Mouse (Mus musculus) liver, embryonic 11.5 days (tissue): ENCODE results near the gene Perm1. TPM values are rescaled to one million over a fixed set of nuclear protein-coding genes. Genes with fewer than 3 reads are reported as not detected.

Source experiments
- ATAC-seq: fragments of 200-750 bp; cut with Nextera tagmentation; replicated peaks from 2 replicates; pipeline ENCODE4 v1.8.0; 2017; ENCODE audit warnings: moderate number of reproducible peaks, mild to moderate bottlenecking, moderate TSS enrichment, moderate library complexity; ENCODE audit not compliant: low FRiP score
- DNase-seq: peaks from one replicate; pipeline ENCODE4 v3.0.0-alpha.2; 2017; ENCODE audit warnings: low spot score
- H3K27ac ChIP-seq: fragments of 300-500 bp; sonication (generic); 2 replicates; pipeline ENCODE4 v1.5.1; 2014; ENCODE audit warnings: mild to moderate bottlenecking, low read depth, low read length, control low read depth
- H3K27me3 ChIP-seq: fragments of 300-500 bp; sonication (generic); replicated peaks from 2 replicates; pipeline ENCODE4 v1.6.1; 2014; ENCODE audit warnings: low read length, mixed read lengths; ENCODE audit not compliant: control insufficient read depth, insufficient read depth
- H3K36me3 ChIP-seq: fragments of 300-500 bp; sonication (generic); 2 replicates; pipeline ENCODE4 v1.6.1; 2014; ENCODE audit warnings: mild to moderate bottlenecking, low read length, moderate library complexity, mixed read lengths; ENCODE audit not compliant: control insufficient read depth, insufficient read depth
- H3K4me1 ChIP-seq: fragments of 300-500 bp; sonication (generic); replicated peaks from 2 replicates; pipeline ENCODE4 v1.6.1; 2014; ENCODE audit warnings: low read length, mixed read lengths; ENCODE audit not compliant: control insufficient read depth, insufficient read depth
- H3K4me2 ChIP-seq: fragments of 300-500 bp; sonication (generic); 2 replicates; pipeline ENCODE4 v1.6.1; 2014; ENCODE audit warnings: mild to moderate bottlenecking, control low read depth, moderate library complexity
- H3K4me3 ChIP-seq: fragments of 300-500 bp; sonication (generic); 2 replicates; pipeline ENCODE4 v1.5.1; 2014; ENCODE audit warnings: low read depth, low read length, control low read depth
- H3K9ac ChIP-seq: fragments of 300-500 bp; sonication (generic); 2 replicates; pipeline ENCODE4 v1.6.1; 2014; ENCODE audit warnings: low read depth, low read length, control low read depth
- H3K9me3 ChIP-seq: fragments of 300-500 bp; sonication (generic); 2 replicates; pipeline ENCODE4 v1.6.1; 2016; ENCODE audit warnings: low read length, inconsistent platforms, mixed read lengths; ENCODE audit not compliant: control insufficient read depth
- WGBS: fragments of 180-500 bp; shearing (Covaris S2); extraction: QIAGEN DNeasy Blood & Tissue Kit; methylation state at CpG from one replicate; pipeline ENCODE4 v1.1.7; 2014; 5-methylcytosine and 5-hydroxymethylcytosine counted together
- polyA plus RNA-seq: library from polyadenylated mRNA; unstranded; fragments of >200 nt; fragmentation: Nextera tagmentation; extraction: Ambion mirVana; gene quantifications from 2 replicates; pipeline ENCODE4 v1.2.1, GENCODE M21; 2014

Gene Perm1
- polyA plus RNA-seq, 1 experiment from 2014 or later, result 0.25 TPM

- Histone ChIP-seq H3K27ac (0 out of 2 replicates have a peak overlapping the region, but pooled peaks have one; percentile 24), H3K9ac (no peak overlapping the region), H3K4me3 (no peak overlapping the region), H3K9me3 (no peaks in the 10 kb centered on the region), H3K4me1 (peaks cover 21% of the 10 kb centered on the region), H3K4me2 (no peak overlapping the region), H3K36me3 (peaks cover 39% of the 10 kb centered on the region), H3K27me3 (peaks cover 6% of the 10 kb centered on the region)
- ATAC-seq (no peak), DNase-seq (no peak)
- WGBS, result 70% methylated on average over 11 of the region's 11 CpGs
Measured at GRCm38 (mm10) chr4:156249567-156249966, 33.9 kb downstream of the Perm1 start.

GRCm38 (mm10) chr4:156251081-156251480 is 35.4 kb downstream of the Perm1 start:
- Histone ChIP-seq H3K27ac (peak overlapping the region; percentile 82), H3K4me1 (peaks cover 31% of the 10 kb centered on the region), H3K4me2 (peak overlapping the region; percentile 54), H3K9me3 (no peaks in the 10 kb centered on the region), H3K4me3 (no peak overlapping the region), H3K36me3 (peaks cover 25% of the 10 kb centered on the region), H3K9ac (peak overlapping the region; percentile 49), H3K27me3 (peaks cover 19% of the 10 kb centered on the region)
- no peak for DNase-seq
- no peak for ATAC-seq
- 79% methylated on average over 8 of the region's 8 CpGs for WGBS

GRCm38 (mm10) chr4:156252140-156252539 is 36.5 kb downstream of the Perm1 start:
- H3K4me2 ChIP-seq, result peak overlapping the region; percentile 54
- H3K4me1 ChIP-seq, result peaks cover 31% of the 10 kb centered on the region
- H3K9ac ChIP-seq, result peak overlapping the region; percentile 49
- DNase-seq, result no peak
- H3K9me3 ChIP-seq, result no peaks in the 10 kb centered on the region
- H3K27me3 ChIP-seq, result peaks cover 19% of the 10 kb centered on the region
- H3K27ac ChIP-seq, result peak overlapping the region; percentile 82
- 33% methylated on average over 7 of the region's 7 CpGs for WGBS
- H3K36me3 ChIP-seq, result peaks cover 16% of the 10 kb centered on the region
- no peak overlapping the region for H3K4me3 ChIP-seq
- peak; percentile 51 for ATAC-seq

GRCm38 (mm10) chr4:156252619-156253018 is 37.0 kb downstream of the Perm1 start:
- Histone ChIP-seq H3K9me3 (no peaks in the 10 kb centered on the region), H3K36me3 (peaks cover 14% of the 10 kb centered on the region), H3K27ac (peak overlapping the region; percentile 82), H3K9ac (peak overlapping the region; percentile 49), H3K4me1 (peaks cover 31% of the 10 kb centered on the region), H3K4me2 (peak overlapping the region; percentile 54), H3K4me3 (peak overlapping the region; percentile 3; the same call in 1 of the 2 replicates), H3K27me3 (peaks cover 19% of the 10 kb centered on the region)
- ATAC-seq, result peak; percentile 11
- no peak for DNase-seq
- 38% methylated on average over 3 of the region's 3 CpGs for WGBS

GRCm38 (mm10) chr4:156253043-156253442 is 37.4 kb downstream of the Perm1 start:
- peak overlapping the region; percentile 82 for H3K27ac ChIP-seq
- peaks cover 9% of the 10 kb centered on the region for H3K36me3 ChIP-seq
- H3K27me3 ChIP-seq, result peaks cover 19% of the 10 kb centered on the region
- peak overlapping the region; percentile 49 for H3K9ac ChIP-seq
- peak overlapping the region; percentile 54 for H3K4me2 ChIP-seq
- 18% methylated on average over 7 of the region's 7 CpGs for WGBS
- peaks cover 31% of the 10 kb centered on the region for H3K4me1 ChIP-seq
- no peaks in the 10 kb centered on the region for H3K9me3 ChIP-seq
- DNase-seq (no peak), ATAC-seq (peak; percentile 89)
- H3K4me3 ChIP-seq, result 0 out of 2 replicates have a peak overlapping the region, but pooled peaks have one; percentile 3

- 6% methylated on average over 25 of the region's 30 CpGs for WGBS
- Histone ChIP-seq H3K36me3 (no peaks in the 10 kb centered on the region), H3K4me3 (peak overlapping the region; percentile 35), H3K4me2 (peak overlapping the region; percentile 54), H3K4me1 (peaks cover 31% of the 10 kb centered on the region), H3K27ac (peak overlapping the region; percentile 30), H3K27me3 (peaks cover 19% of the 10 kb centered on the region), H3K9ac (peak overlapping the region; percentile 67), H3K9me3 (no peaks in the 10 kb centered on the region)
- DNase-seq (no peak), ATAC-seq (peak; percentile 37)
Measured at GRCm38 (mm10) chr4:156254361-156255077, 38.9 kb downstream of the Perm1 start.

GRCm38 (mm10) chr4:156255078-156255839 is 39.6 kb downstream of the Perm1 start, which contains the start of gene Samd11:
Samd11 (minus strand) TSS chr4:156255657.
- ATAC-seq, result 0 out of 2 replicates have a peak, but pooled peaks have one; percentile 13
- Histone ChIP-seq H3K9me3 (no peaks in the 10 kb centered on the region), H3K4me1 (peaks cover 25% of the 10 kb centered on the region), H3K4me2 (peak within 1 kb of the TSS; percentile 54), H3K9ac (peak within 1 kb of the TSS; percentile 67), H3K27me3 (peaks cover 19% of the 10 kb centered on the region), H3K36me3 (no peaks in the 10 kb centered on the region), H3K27ac (peak within 1 kb of the TSS; percentile 30; the same call in 1 of the 2 replicates), H3K4me3 (peak within 1 kb of the TSS; percentile 35)
- no peak for DNase-seq
- WGBS, result 5% methylated on average over 26 of the region's 26 CpGs
